Mouse (Mus musculus) liver, embryonic 11.5 days (tissue): ENCODE data around the gene Phactr2. TPM values are rescaled to one million over a fixed set of nuclear protein-coding genes. Genes with fewer than 3 reads are reported as not detected.
A peak's percentile ranks its signal among the peaks of the same experiment; 100 is the strongest.

Experiments used
- ATAC-seq: fragments of 200-750 bp; cut with Nextera tagmentation; replicated peaks from 2 replicates; pipeline ENCODE4 v1.8.0; 2017; ENCODE audit warnings: moderate number of reproducible peaks, mild to moderate bottlenecking, moderate TSS enrichment, moderate library complexity; ENCODE audit not compliant: low FRiP score
- DNase-seq: peaks from one replicate; pipeline ENCODE4 v3.0.0-alpha.2; 2017; ENCODE audit warnings: low spot score
- H3K27ac ChIP-seq: fragments of 300-500 bp; sonication (generic); 2 replicates; pipeline ENCODE4 v1.5.1; 2014; ENCODE audit warnings: mild to moderate bottlenecking, low read depth, low read length, control low read depth
- H3K27me3 ChIP-seq: fragments of 300-500 bp; sonication (generic); replicated peaks from 2 replicates; pipeline ENCODE4 v1.6.1; 2014; ENCODE audit warnings: low read length, mixed read lengths; ENCODE audit not compliant: control insufficient read depth, insufficient read depth
- H3K36me3 ChIP-seq: fragments of 300-500 bp; sonication (generic); 2 replicates; pipeline ENCODE4 v1.6.1; 2014; ENCODE audit warnings: mild to moderate bottlenecking, low read length, moderate library complexity, mixed read lengths; ENCODE audit not compliant: control insufficient read depth, insufficient read depth
- H3K4me1 ChIP-seq: fragments of 300-500 bp; sonication (generic); replicated peaks from 2 replicates; pipeline ENCODE4 v1.6.1; 2014; ENCODE audit warnings: low read length, mixed read lengths; ENCODE audit not compliant: control insufficient read depth, insufficient read depth
- H3K4me2 ChIP-seq: fragments of 300-500 bp; sonication (generic); 2 replicates; pipeline ENCODE4 v1.6.1; 2014; ENCODE audit warnings: mild to moderate bottlenecking, control low read depth, moderate library complexity
- H3K4me3 ChIP-seq: fragments of 300-500 bp; sonication (generic); 2 replicates; pipeline ENCODE4 v1.5.1; 2014; ENCODE audit warnings: low read depth, low read length, control low read depth
- H3K9ac ChIP-seq: fragments of 300-500 bp; sonication (generic); 2 replicates; pipeline ENCODE4 v1.6.1; 2014; ENCODE audit warnings: low read depth, low read length, control low read depth
- H3K9me3 ChIP-seq: fragments of 300-500 bp; sonication (generic); 2 replicates; pipeline ENCODE4 v1.6.1; 2016; ENCODE audit warnings: low read length, inconsistent platforms, mixed read lengths; ENCODE audit not compliant: control insufficient read depth
- WGBS: fragments of 180-500 bp; shearing (Covaris S2); extraction: QIAGEN DNeasy Blood & Tissue Kit; methylation state at CpG from one replicate; pipeline ENCODE4 v1.1.7; 2014; 5-methylcytosine and 5-hydroxymethylcytosine counted together
- polyA plus RNA-seq: library from polyadenylated mRNA; unstranded; fragments of >200 nt; fragmentation: Nextera tagmentation; extraction: Ambion mirVana; gene quantifications from 2 replicates; pipeline ENCODE4 v1.2.1, GENCODE M21; 2014

The Phactr2 gene
- polyA plus RNA-seq, 1 experiment from 2014 or later: 19.3 TPM

- Histone ChIP-seq H3K4me2 (no peak overlapping the region), H3K9ac (no peak overlapping the region), H3K4me1 (no peaks in the 10 kb centered on the region), H3K9me3 (no peaks in the 10 kb centered on the region), H3K4me3 (no peak overlapping the region), H3K27me3 (no peaks in the 10 kb centered on the region), H3K27ac (no peak overlapping the region), H3K36me3 (no peaks in the 10 kb centered on the region)
- no peak for ATAC-seq
- 72% methylated on average over 4 of the region's 4 CpGs for WGBS
- no peak for DNase-seq
Observed at GRCm38 (mm10) chr10:13440292-13440691, 33.9 kb downstream of the Phactr2 start.

DNA sequence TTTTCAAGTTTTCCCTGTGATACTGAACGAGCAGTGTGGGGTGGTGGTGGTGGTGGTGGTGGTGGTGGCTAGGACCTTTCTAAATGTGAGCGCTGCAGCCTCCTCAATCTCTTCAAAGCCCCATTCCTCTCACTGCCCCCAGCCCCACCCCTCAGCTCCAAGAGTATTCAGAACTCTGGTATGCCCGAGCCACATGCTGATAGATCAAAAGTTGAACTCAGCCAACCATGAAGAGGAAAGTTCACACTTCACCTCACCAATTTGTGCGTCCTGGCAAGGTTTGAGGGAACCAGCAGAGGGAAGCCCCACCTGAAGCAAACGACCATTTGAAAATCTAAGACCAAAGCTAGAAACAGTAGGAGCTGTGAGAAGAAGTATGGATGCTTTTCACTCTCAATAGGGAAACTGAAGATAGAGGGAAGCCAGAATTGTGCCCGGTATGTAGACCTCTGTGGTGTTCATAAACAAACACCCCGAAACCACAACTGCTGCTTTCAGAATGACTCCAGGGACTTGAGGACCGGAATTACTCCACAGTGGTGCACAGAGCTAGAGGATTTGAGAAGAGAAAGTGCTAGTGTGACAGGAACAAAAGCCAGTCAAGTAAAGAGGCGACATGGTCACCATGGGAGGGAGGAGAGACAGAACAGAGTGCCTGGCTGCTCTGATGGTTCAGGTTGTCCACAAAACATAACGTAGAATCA lies 35.9 kb downstream of the Phactr2 start:
- Histone ChIP-seq H3K27ac (no peak overlapping the region), H3K9me3 (no peaks in the 10 kb centered on the region), H3K36me3 (no peaks in the 10 kb centered on the region), H3K27me3 (no peaks in the 10 kb centered on the region), H3K4me2 (no peak overlapping the region), H3K4me3 (no peak overlapping the region), H3K4me1 (no peaks in the 10 kb centered on the region), H3K9ac (no peak overlapping the region)
- DNase-seq (no peak), ATAC-seq (no peak)
- WGBS: 71% methylated on average over 10 of the region's 10 CpGs

DNA sequence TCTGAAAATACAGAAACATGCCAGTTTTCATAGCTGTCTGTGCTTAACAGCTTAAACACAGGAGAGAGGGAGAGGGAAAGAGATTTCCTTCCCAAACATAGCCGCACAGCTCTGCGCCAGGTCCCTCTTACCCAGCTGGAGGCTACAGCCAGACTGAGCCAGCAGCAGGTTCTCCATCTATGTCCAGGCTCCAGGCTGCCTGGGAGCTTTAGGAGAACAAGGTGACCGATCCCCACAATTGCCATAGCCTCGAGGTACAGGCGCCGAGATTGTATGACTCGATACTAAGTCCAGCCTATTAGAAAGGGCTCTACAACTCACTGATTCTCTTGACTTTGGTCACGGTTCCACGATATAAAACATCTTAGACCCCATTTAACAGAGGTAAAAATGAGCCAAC lies 37.2 kb downstream of the Phactr2 start:
- Histone ChIP-seq H3K4me3 (no peak overlapping the region), H3K27me3 (no peaks in the 10 kb centered on the region), H3K4me1 (no peaks in the 10 kb centered on the region), H3K4me2 (no peak overlapping the region), H3K9ac (no peak overlapping the region), H3K36me3 (no peaks in the 10 kb centered on the region), H3K9me3 (no peaks in the 10 kb centered on the region), H3K27ac (no peak overlapping the region)
- 85% methylated on average over 9 of the region's 9 CpGs for WGBS
- DNase-seq: no peak
- ATAC-seq: no peak

DNA sequence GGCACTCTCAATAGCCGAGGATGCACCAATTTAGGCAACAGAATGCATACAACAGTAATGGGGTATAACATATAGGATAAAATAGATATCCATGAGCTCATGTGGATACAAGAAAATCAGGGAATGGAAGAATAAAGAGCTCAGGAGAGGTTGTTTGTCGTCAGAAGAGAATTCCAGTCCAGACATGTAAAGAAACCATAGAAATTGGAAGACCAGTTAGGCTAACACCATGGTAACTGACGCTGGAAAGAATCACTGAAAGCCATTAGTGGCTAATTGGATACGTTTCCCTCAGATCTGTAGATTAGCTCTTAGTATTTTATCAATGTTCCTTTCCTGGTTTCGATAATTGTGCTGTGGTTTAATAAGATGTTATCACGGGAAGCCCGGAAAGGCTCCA lies 41.2 kb downstream of the Phactr2 start:
- WGBS: 73% methylated on average over 7 of the region's 7 CpGs
- H3K9ac ChIP-seq: no peak overlapping the region

DNA sequence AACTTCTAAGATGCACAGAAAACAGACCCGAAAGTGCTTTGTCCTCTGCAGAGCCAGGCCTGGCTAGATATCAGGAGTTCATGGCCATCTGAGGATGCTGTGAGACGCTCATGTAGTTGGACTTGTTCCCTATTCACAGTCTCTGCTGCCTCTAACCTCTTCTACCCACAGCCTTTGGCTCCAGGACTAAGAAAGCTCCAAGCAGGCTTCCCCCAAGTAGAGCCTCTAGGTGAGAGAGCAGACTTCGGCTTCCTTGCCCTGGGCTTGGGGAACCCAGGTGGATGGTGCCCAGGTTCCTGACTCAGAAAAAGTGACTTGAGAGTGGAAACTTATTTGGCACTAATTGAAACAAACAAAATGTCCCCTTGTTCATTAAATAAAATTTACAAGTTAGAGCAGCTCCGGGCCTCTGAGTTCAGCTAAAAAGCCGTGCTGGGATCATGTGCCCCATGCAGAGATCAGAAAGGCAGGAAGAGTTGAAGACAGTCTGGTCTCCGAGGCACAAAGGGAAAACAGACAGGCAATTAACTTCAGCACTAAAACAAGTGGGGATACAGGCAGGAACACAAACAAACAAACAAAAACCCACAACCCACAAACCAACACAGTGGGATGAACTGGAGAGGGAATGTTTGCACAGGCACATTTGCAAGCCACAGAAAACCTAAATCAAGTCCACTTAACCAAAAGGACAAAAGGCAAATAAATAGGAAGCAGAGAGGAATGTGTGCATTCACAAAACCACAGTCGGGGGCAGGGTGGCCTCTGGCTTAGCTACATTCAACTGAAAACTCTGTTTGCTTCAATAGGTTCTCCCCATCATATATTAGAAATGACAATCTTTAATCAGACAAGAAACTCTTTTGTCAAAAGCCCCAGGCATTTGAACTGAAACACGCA lies 42.3 kb downstream of the Phactr2 start:
- Histone ChIP-seq H3K4me2 (no peak overlapping the region), H3K4me1 (no peaks in the 10 kb centered on the region), H3K9me3 (no peaks in the 10 kb centered on the region), H3K27me3 (no peaks in the 10 kb centered on the region), H3K27ac (no peak overlapping the region), H3K9ac (no peak overlapping the region), H3K36me3 (no peaks in the 10 kb centered on the region), H3K4me3 (no peak overlapping the region)
- 48% methylated on average over 8 of the region's 8 CpGs for WGBS
- DNase-seq (no peak), ATAC-seq (no peak)

More for the DNA sequence above, 41.2 kb downstream of the Phactr2 start:
- no peaks in the 10 kb centered on the region for H3K4me1 ChIP-seq
- H3K36me3 ChIP-seq: no peaks in the 10 kb centered on the region
- H3K27ac ChIP-seq: no peak overlapping the region
- no peaks in the 10 kb centered on the region for H3K9me3 ChIP-seq
- no peak overlapping the region for H3K4me2 ChIP-seq
- ATAC-seq (no peak), DNase-seq (no peak)
- no peak overlapping the region for H3K4me3 ChIP-seq
- H3K27me3 ChIP-seq: no peaks in the 10 kb centered on the region

DNA sequence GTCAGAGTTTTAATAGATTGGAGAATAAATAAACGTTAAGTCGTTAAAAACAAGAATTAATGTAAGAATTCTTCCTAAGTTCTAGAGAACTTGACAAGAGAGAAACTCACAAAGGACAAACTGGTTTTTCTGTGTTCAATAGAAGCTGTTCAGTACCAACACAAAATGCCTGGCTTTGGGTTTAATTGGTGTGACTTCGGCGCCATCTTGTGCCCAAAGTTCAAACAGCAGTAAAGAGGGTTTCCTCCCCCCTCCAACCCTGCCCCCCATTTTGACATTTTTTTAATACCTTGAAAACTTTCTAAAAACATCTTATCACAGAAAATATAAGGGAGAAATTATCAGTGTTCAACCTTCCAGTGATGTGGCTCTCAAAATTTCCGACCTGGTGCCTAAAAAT lies 44.4 kb downstream of the Phactr2 start:
- Histone ChIP-seq H3K4me3 (no peak overlapping the region), H3K36me3 (no peaks in the 10 kb centered on the region), H3K9ac (no peak overlapping the region), H3K4me1 (no peaks in the 10 kb centered on the region), H3K9me3 (no peaks in the 10 kb centered on the region), H3K27me3 (no peaks in the 10 kb centered on the region), H3K27ac (no peak overlapping the region), H3K4me2 (no peak overlapping the region)
- WGBS: 12% methylated on average over 5 of the region's 5 CpGs
- peak; percentile 46 for DNase-seq
- ATAC-seq: no peak

DNA sequence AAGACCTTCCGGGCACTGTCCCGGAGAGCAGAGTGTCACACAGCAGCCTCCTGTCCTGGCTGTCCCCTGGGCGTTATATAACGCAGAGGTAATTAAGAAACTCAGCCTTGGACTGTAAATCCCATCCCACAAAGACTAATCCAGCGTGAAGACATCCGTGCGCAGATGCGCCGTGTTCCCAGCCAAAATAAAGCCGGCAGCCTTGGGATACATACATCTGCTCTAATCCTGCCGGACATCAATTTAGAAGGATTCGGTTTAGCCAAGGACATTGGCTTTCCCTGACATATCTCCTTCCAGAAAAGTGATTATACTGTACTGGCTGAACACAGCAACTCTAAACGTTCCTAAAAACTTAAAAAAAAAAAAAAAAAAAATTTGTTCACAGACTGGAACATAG lies 45.0 kb downstream of the Phactr2 start:
- H3K27me3 ChIP-seq: no peaks in the 10 kb centered on the region
- H3K4me2 ChIP-seq: no peak overlapping the region
- no peak overlapping the region for H3K27ac ChIP-seq
- WGBS: 75% methylated on average over 13 of the region's 13 CpGs
- ATAC-seq (no peak), DNase-seq (no peak)
- no peaks in the 10 kb centered on the region for H3K36me3 ChIP-seq
- H3K4me1 ChIP-seq: no peaks in the 10 kb centered on the region
- H3K9ac ChIP-seq: no peak overlapping the region
- H3K9me3 ChIP-seq: no peaks in the 10 kb centered on the region
- no peak overlapping the region for H3K4me3 ChIP-seq

DNA sequence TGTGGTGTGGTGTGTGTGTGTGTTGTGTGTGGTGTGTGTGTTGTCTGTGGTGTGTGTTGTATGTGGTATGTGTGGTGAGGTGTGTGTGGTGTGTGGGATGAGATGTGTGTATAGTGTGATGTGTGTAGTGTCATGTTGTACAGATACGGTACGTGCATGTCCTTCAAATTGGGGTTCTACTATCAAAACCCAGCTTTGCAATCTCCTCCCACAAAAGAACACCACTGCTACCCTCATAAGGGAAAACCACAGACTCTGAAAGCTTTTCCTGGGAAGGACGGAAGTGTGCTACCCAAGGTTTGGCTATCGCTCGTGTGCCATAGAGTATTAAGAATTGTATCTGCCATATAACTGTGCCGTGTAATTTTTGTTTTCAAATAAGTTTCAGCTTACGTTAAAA lies 45.7 kb downstream of the Phactr2 start:
- WGBS: 62% methylated on average over 7 of the region's 7 CpGs
- Histone ChIP-seq H3K27me3 (no peaks in the 10 kb centered on the region), H3K9me3 (no peaks in the 10 kb centered on the region), H3K36me3 (no peaks in the 10 kb centered on the region), H3K4me1 (no peaks in the 10 kb centered on the region), H3K4me3 (no peak overlapping the region), H3K27ac (no peak overlapping the region), H3K4me2 (no peak overlapping the region), H3K9ac (no peak overlapping the region)
- no peak for DNase-seq
- ATAC-seq: no peak

DNA sequence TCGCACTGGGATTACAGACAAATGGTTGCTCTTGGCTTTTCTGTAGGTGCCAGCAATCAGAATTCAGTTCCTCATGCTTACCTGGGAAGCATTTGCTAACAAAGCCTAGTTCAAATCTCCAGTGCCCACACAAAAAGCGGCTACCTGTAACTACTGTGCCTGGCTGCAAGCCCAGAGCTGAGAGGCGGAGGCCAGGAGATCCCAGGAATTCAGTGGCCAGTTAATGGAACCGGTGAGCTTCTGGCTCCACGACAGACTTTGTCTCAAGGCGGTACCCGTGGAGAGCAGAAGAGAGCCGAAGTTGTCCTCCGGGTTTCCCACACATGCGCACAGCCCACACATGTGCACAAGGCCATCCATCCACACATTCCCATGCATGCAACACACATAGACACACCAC lies 46.6 kb downstream of the Phactr2 start:
- Histone ChIP-seq H3K9me3 (no peaks in the 10 kb centered on the region), H3K36me3 (no peaks in the 10 kb centered on the region), H3K27me3 (no peaks in the 10 kb centered on the region), H3K4me2 (no peak overlapping the region), H3K9ac (no peak overlapping the region), H3K4me1 (no peaks in the 10 kb centered on the region), H3K27ac (no peak overlapping the region), H3K4me3 (no peak overlapping the region)
- no peak for ATAC-seq
- 85% methylated on average over 10 of the region's 10 CpGs for WGBS
- no peak for DNase-seq
